Mouse (Mus musculus) intestine, postnatal 0 days (tissue): ENCODE results near the gene Hadh. TPM values are rescaled to one million over a fixed set of nuclear protein-coding genes. Genes with fewer than 3 reads are reported as not detected.

Experiments
- ATAC-seq: fragments of 200-750 bp; cut with Nextera tagmentation; 2 replicates; pipeline ENCODE4 v1.8.0; 2017; ENCODE audit warnings: mild to moderate bottlenecking, moderate TSS enrichment, moderate library complexity
- H3K27ac ChIP-seq: fragments of 300-500 bp; sonication (generic); 2 replicates; pipeline ENCODE4 v1.5.1; 2014; ENCODE audit warnings: mild to moderate bottlenecking, low read depth, low read length, moderate library complexity
- H3K27me3 ChIP-seq: fragments of 300-500 bp; sonication (generic); replicated peaks from 2 replicates; pipeline ENCODE4 v1.6.1; 2014; ENCODE audit warnings: low read length, mixed read lengths; ENCODE audit not compliant: control insufficient read depth, insufficient read depth
- H3K36me3 ChIP-seq: fragments of 300-500 bp; sonication (generic); 2 replicates; pipeline ENCODE4 v1.6.1; 2014; ENCODE audit warnings: mild to moderate bottlenecking, moderate library complexity; ENCODE audit not compliant: control insufficient read depth, insufficient read depth
- H3K4me1 ChIP-seq: fragments of 300-500 bp; sonication (generic); replicated peaks from 2 replicates; pipeline ENCODE4 v1.6.1; 2014; ENCODE audit warnings: antibody characterized with exemption, low read length, mixed read lengths; ENCODE audit not compliant: control insufficient read depth, insufficient read depth
- H3K4me2 ChIP-seq: fragments of 300-500 bp; sonication (generic); replicated peaks from 2 replicates; pipeline ENCODE4 v1.6.1; 2014; ENCODE audit warnings: low read depth, mild to moderate bottlenecking, moderate library complexity
- H3K4me3 ChIP-seq: fragments of 300-500 bp; sonication (generic); 2 replicates; pipeline ENCODE4 v1.5.1; 2014; ENCODE audit warnings: low read depth, low read length
- H3K9ac ChIP-seq: fragments of 300-500 bp; sonication (generic); 2 replicates; pipeline ENCODE4 v1.6.1; 2014; ENCODE audit warnings: mild to moderate bottlenecking, low read depth, low read length
- H3K9me3 ChIP-seq: fragments of 300-500 bp; sonication (generic); 2 replicates; pipeline ENCODE4 v1.6.1; 2016; ENCODE audit warnings: mixed run types; ENCODE audit not compliant: control insufficient read depth
- CTCF ChIP-seq: sonication (generic); IDR thresholded peaks from 2 replicates; pipeline ENCODE4 v1.5.1; 2016; ENCODE audit warnings: low read depth, mild to moderate bottlenecking, control low read depth, antibody characterized with exemption, moderate library complexity
- WGBS: fragments of 180-500 bp; shearing (Covaris S2); extraction: QIAGEN DNeasy Blood & Tissue Kit; methylation state at CpG from one replicate; pipeline ENCODE4 v1.1.7; 2014; 5-methylcytosine and 5-hydroxymethylcytosine counted together
- polyA plus RNA-seq: library from polyadenylated mRNA; unstranded; fragments of >200 nt; fragmentation: Nextera tagmentation; extraction: Ambion mirVana; gene quantifications from 2 replicates; pipeline ENCODE4 v1.2.1, GENCODE M21; 2015

Hadh gene
- polyA plus RNA-seq, 1 experiment from 2014 or later = 581 TPM

- Histone ChIP-seq H3K4me2 (no peak overlapping the region), H3K9ac (no peak overlapping the region), H3K36me3 (peaks cover 24% of the 10 kb centered on the region; the same call in 1 of the 2 replicates), H3K4me1 (no peaks in the 10 kb centered on the region), H3K9me3 (no peaks in the 10 kb centered on the region), H3K27me3 (no peaks in the 10 kb centered on the region), H3K4me3 (no peak overlapping the region), H3K27ac (peak overlapping the region; percentile 84)
- no peak for TF ChIP-seq CTCF
- WGBS = 66% methylated on average over 8 of the region's 8 CpGs
- ATAC-seq = no peak
These were observed 6.4 kb downstream of the Hadh start for GRCm38 (mm10) chr3:131265516-131265915.

GRCm38 (mm10) chr3:131263766-131264486, 8.0 kb downstream of the Hadh start:
- H3K27me3 ChIP-seq = no peaks in the 10 kb centered on the region
- ATAC-seq = peak; percentile 89
- 37% methylated on average over 15 of the region's 15 CpGs for WGBS
- no peaks in the 10 kb centered on the region for H3K9me3 ChIP-seq
- H3K4me1 ChIP-seq = no peaks in the 10 kb centered on the region
- peak overlapping the region; percentile 84 for H3K27ac ChIP-seq
- H3K4me3 ChIP-seq = no peak overlapping the region
- peaks cover 24% of the 10 kb centered on the region; the same call in 1 of the 2 replicates for H3K36me3 ChIP-seq
- no peak overlapping the region for H3K9ac ChIP-seq
- no peak for TF ChIP-seq CTCF
- H3K4me2 ChIP-seq = peak overlapping the region; percentile 21; the same call in 1 of the 2 replicates

- 78% methylated on average over 6 of the region's 6 CpGs for WGBS
- H3K9me3 ChIP-seq = no peaks in the 10 kb centered on the region
- H3K27me3 ChIP-seq = no peaks in the 10 kb centered on the region
- H3K9ac ChIP-seq = no peak overlapping the region
- H3K4me1 ChIP-seq = no peaks in the 10 kb centered on the region
- no peak overlapping the region for H3K4me2 ChIP-seq
- peaks cover 21% of the 10 kb centered on the region; the same call in 1 of the 2 replicates for H3K36me3 ChIP-seq
- no peak for ATAC-seq
- no peak overlapping the region for H3K4me3 ChIP-seq
- peak overlapping the region; percentile 50; the same call in 1 of the 2 replicates for H3K27ac ChIP-seq
- TF ChIP-seq CTCF = no peak
These were observed 11.5 kb downstream of the Hadh start for GRCm38 (mm10) chr3:131260418-131260817.

GRCm38 (mm10) chr3:131259392-131259965, 12.4 kb downstream of the Hadh start:
- Histone ChIP-seq H3K4me2 (no peak overlapping the region), H3K9ac (no peak overlapping the region), H3K4me1 (no peaks in the 10 kb centered on the region), H3K4me3 (no peak overlapping the region), H3K36me3 (peaks cover 22% of the 10 kb centered on the region; the same call in 1 of the 2 replicates), H3K27ac (no peak overlapping the region), H3K9me3 (no peaks in the 10 kb centered on the region), H3K27me3 (no peaks in the 10 kb centered on the region)
- WGBS = 83% methylated on average over 9 of the region's 9 CpGs
- TF ChIP-seq CTCF = no peak
- ATAC-seq = no peak

- H3K4me3 ChIP-seq = no peak overlapping the region
- H3K27me3 ChIP-seq = no peaks in the 10 kb centered on the region
- H3K4me1 ChIP-seq = no peaks in the 10 kb centered on the region
- peaks cover 27% of the 10 kb centered on the region; the same call in 1 of the 2 replicates for H3K36me3 ChIP-seq
- TF ChIP-seq CTCF = no peak
- no peaks in the 10 kb centered on the region for H3K9me3 ChIP-seq
- no peak overlapping the region for H3K9ac ChIP-seq
- WGBS = 85% methylated on average over 3 of the region's 3 CpGs
- no peak for ATAC-seq
- H3K4me2 ChIP-seq = no peak overlapping the region
- no peak overlapping the region for H3K27ac ChIP-seq
These were observed 13.0 kb downstream of the Hadh start for GRCm38 (mm10) chr3:131258921-131259320.

- WGBS = 54% methylated on average over 3 of the region's 3 CpGs
- H3K36me3 ChIP-seq = peaks cover 11% of the 10 kb centered on the region; the same call in 1 of the 2 replicates
- no peak for TF ChIP-seq CTCF
- ATAC-seq = peak; percentile 76
- H3K9ac ChIP-seq = no peak overlapping the region
- no peaks in the 10 kb centered on the region for H3K27me3 ChIP-seq
- H3K9me3 ChIP-seq = no peaks in the 10 kb centered on the region
- H3K27ac ChIP-seq = peak overlapping the region; percentile 64
- no peak overlapping the region for H3K4me3 ChIP-seq
- peaks cover 3% of the 10 kb centered on the region; the same call in 1 of the 2 replicates for H3K4me1 ChIP-seq
- no peak overlapping the region for H3K4me2 ChIP-seq
These were observed 16.4 kb downstream of the Hadh start for GRCm38 (mm10) chr3:131255399-131255981.
